Mouse (Mus musculus): ENCODE data around the gene Gse1. TPM values are rescaled to one million over a fixed set of nuclear protein-coding genes. Genes with fewer than 3 reads are reported as not detected.

Gene Gse1
- total RNA-seq, 1 experiment: 21.4 TPM

GRCm38 (mm10) chr8:120371725-120372457, 143.6 kb downstream of the Gse1 start:
- H3K36me3 ChIP-seq (ENCODE audit: control insufficient read depth, insufficient read depth, low read length, poor library complexity, severe bottlenecking): no peaks in the 10 kb centered on the region
- H3K4me3 ChIP-seq (ENCODE audit: insufficient read depth in 1 of 2, low read depth in 1 of 2, low read length in 2 of 2, poor library complexity in 1 of 2, severe bottlenecking in 1 of 2): no peak overlapping the region
- H3K4me1 ChIP-seq (ENCODE audit: control insufficient read depth in 2 of 2, insufficient read depth in 2 of 2, low read length in 2 of 2, poor library complexity in 1 of 2): peaks cover 4 to 27% of the 10 kb centered on the region in 2 experiments; a peak in 2 of 4 replicates
- no peak overlapping the region for H3K27ac ChIP-seq (ENCODE audit: insufficient read depth, low read depth, low read length, poor library complexity, severe bottlenecking)
- DNase-seq (ENCODE audit: low read depth, low spot score): no peak
- no peak for TF ChIP-seq ZNF384 (IDR thresholded peaks at IDR 0.05; ENCODE audit: low read depth, low read length)
- no peak for TF ChIP-seq CHD2 (IDR thresholded peaks at IDR 0.05; ENCODE audit: low read depth, low read length)
- TF ChIP-seq MAFK (IDR thresholded peaks at IDR 0.05; ENCODE audit: insufficient read depth, low read depth, low read length): no peak
- no peak for TF ChIP-seq ZC3H11A (IDR thresholded peaks at IDR 0.05; ENCODE audit: borderline replicate concordance, low read depth, low read length)
- no peak for TF ChIP-seq HCFC1 (IDR thresholded peaks at IDR 0.05; ENCODE audit: borderline replicate concordance, insufficient read depth, low read length)
- H3K9ac ChIP-seq (ENCODE audit: insufficient read depth, low read depth, low read length, poor library complexity, severe bottlenecking): no peak overlapping the region
- no peaks in the 10 kb centered on the region for H3K9me3 ChIP-seq (ENCODE audit: control insufficient read depth, insufficient read depth, low read depth, low read length)
- in situ Hi-C loops (cut with MboI; ENCODE audit: low sequenced_read_pairs in 2 of 2, unreplicated experiment in 2 of 2): no loop called here

GRCm38 (mm10) chr8:120372684-120373083, 144.4 kb downstream of the Gse1 start:
- in situ Hi-C loops (cut with MboI; ENCODE audit: low sequenced_read_pairs in 2 of 2, unreplicated experiment in 2 of 2): no loop called here
- no peaks in the 10 kb centered on the region for H3K9me3 ChIP-seq (ENCODE audit: control insufficient read depth, insufficient read depth, low read depth, low read length)
- TF ChIP-seq MAFK (IDR thresholded peaks at IDR 0.05; ENCODE audit: insufficient read depth, low read depth, low read length): no peak
- TF ChIP-seq ZNF384 (IDR thresholded peaks at IDR 0.05; ENCODE audit: low read depth, low read length): no peak
- no peak for TF ChIP-seq HCFC1 (IDR thresholded peaks at IDR 0.05; ENCODE audit: borderline replicate concordance, insufficient read depth, low read length)
- TF ChIP-seq ZC3H11A (IDR thresholded peaks at IDR 0.05; ENCODE audit: borderline replicate concordance, low read depth, low read length): no peak
- no peak for TF ChIP-seq CHD2 (IDR thresholded peaks at IDR 0.05; ENCODE audit: low read depth, low read length)
- H3K4me1 ChIP-seq (ENCODE audit: control insufficient read depth in 2 of 2, insufficient read depth in 2 of 2, low read length in 2 of 2, poor library complexity in 1 of 2): peaks cover 4 to 34% of the 10 kb centered on the region in 2 experiments; a peak in 2 of 4 replicates
- no peak overlapping the region for H3K27ac ChIP-seq (ENCODE audit: insufficient read depth, low read depth, low read length, poor library complexity, severe bottlenecking)
- DNase-seq (ENCODE audit: low read depth, low spot score): no peak
- no peaks in the 10 kb centered on the region for H3K36me3 ChIP-seq (ENCODE audit: control insufficient read depth, insufficient read depth, low read length, poor library complexity, severe bottlenecking)
- H3K4me3 ChIP-seq (ENCODE audit: insufficient read depth in 1 of 2, low read depth in 1 of 2, low read length in 2 of 2, poor library complexity in 1 of 2, severe bottlenecking in 1 of 2): no peak overlapping the region
- no peak overlapping the region for H3K9ac ChIP-seq (ENCODE audit: insufficient read depth, low read depth, low read length, poor library complexity, severe bottlenecking)

- in situ Hi-C loops (cut with MboI; ENCODE audit: low sequenced_read_pairs in 2 of 2, unreplicated experiment in 2 of 2): no loop called here
- Histone ChIP-seq H3K9me3 (ENCODE audit: control insufficient read depth, insufficient read depth, low read depth, low read length) (no peaks in the 10 kb centered on the region), H3K4me3 (ENCODE audit: insufficient read depth in 1 of 2, low read depth in 1 of 2, low read length in 2 of 2, poor library complexity in 1 of 2, severe bottlenecking in 1 of 2) (no peak overlapping the region), H3K4me1 (ENCODE audit: control insufficient read depth in 2 of 2, insufficient read depth in 2 of 2, low read length in 2 of 2, poor library complexity in 1 of 2) (peaks cover 4 to 39% of the 10 kb centered on the region in 2 experiments; a peak in 2 of 4 replicates), H3K36me3 (ENCODE audit: control insufficient read depth, insufficient read depth, low read length, poor library complexity, severe bottlenecking) (no peaks in the 10 kb centered on the region), H3K27ac (ENCODE audit: insufficient read depth, low read depth, low read length, poor library complexity, severe bottlenecking) (no peak overlapping the region), H3K9ac (ENCODE audit: insufficient read depth, low read depth, low read length, poor library complexity, severe bottlenecking) (no peak overlapping the region)
- TF ChIP-seq MAFK (IDR thresholded peaks at IDR 0.05; ENCODE audit: insufficient read depth, low read depth, low read length) (no peak), CHD2 (IDR thresholded peaks at IDR 0.05; ENCODE audit: low read depth, low read length) (no peak), ZNF384 (IDR thresholded peaks at IDR 0.05; ENCODE audit: low read depth, low read length) (no peak), ZC3H11A (IDR thresholded peaks at IDR 0.05; ENCODE audit: borderline replicate concordance, low read depth, low read length) (no peak), HCFC1 (IDR thresholded peaks at IDR 0.05; ENCODE audit: borderline replicate concordance, insufficient read depth, low read length) (no peak)
- no peak for DNase-seq (ENCODE audit: low read depth, low spot score)
Measured at GRCm38 (mm10) chr8:120373621-120374020, 145.4 kb downstream of the Gse1 start.

GRCm38 (mm10) chr8:120374070-120374469, 145.8 kb downstream of the Gse1 start:
- Histone ChIP-seq H3K9ac (ENCODE audit: insufficient read depth, low read depth, low read length, poor library complexity, severe bottlenecking) (no peak overlapping the region), H3K4me3 (ENCODE audit: insufficient read depth in 1 of 2, low read depth in 1 of 2, low read length in 2 of 2, poor library complexity in 1 of 2, severe bottlenecking in 1 of 2) (no peak overlapping the region)
- in situ Hi-C loops (cut with MboI; ENCODE audit: low sequenced_read_pairs in 2 of 2, unreplicated experiment in 2 of 2): no loop called here

More at GRCm38 (mm10) chr8:120374070-120374469, 145.8 kb downstream of the Gse1 start:
- Histone ChIP-seq H3K9me3 (ENCODE audit: control insufficient read depth, insufficient read depth, low read depth, low read length) (no peaks in the 10 kb centered on the region), H3K36me3 (ENCODE audit: control insufficient read depth, insufficient read depth, low read length, poor library complexity, severe bottlenecking) (no peaks in the 10 kb centered on the region), H3K27ac (ENCODE audit: insufficient read depth, low read depth, low read length, poor library complexity, severe bottlenecking) (no peak overlapping the region), H3K4me1 (ENCODE audit: control insufficient read depth in 2 of 2, insufficient read depth in 2 of 2, low read length in 2 of 2, poor library complexity in 1 of 2) (peaks cover 4 to 41% of the 10 kb centered on the region in 2 experiments; a peak in 2 of 4 replicates)
- DNase-seq (ENCODE audit: low read depth, low spot score): no peak
- TF ChIP-seq CHD2 (IDR thresholded peaks at IDR 0.05; ENCODE audit: low read depth, low read length): no peak
- no peak for TF ChIP-seq HCFC1 (IDR thresholded peaks at IDR 0.05; ENCODE audit: borderline replicate concordance, insufficient read depth, low read length)
- TF ChIP-seq ZC3H11A (IDR thresholded peaks at IDR 0.05; ENCODE audit: borderline replicate concordance, low read depth, low read length): no peak
- TF ChIP-seq MAFK (IDR thresholded peaks at IDR 0.05; ENCODE audit: insufficient read depth, low read depth, low read length): no peak
- no peak for TF ChIP-seq ZNF384 (IDR thresholded peaks at IDR 0.05; ENCODE audit: low read depth, low read length)
